Mouse (Mus musculus): ENCODE data around the gene Hmgn1.

DNA sequence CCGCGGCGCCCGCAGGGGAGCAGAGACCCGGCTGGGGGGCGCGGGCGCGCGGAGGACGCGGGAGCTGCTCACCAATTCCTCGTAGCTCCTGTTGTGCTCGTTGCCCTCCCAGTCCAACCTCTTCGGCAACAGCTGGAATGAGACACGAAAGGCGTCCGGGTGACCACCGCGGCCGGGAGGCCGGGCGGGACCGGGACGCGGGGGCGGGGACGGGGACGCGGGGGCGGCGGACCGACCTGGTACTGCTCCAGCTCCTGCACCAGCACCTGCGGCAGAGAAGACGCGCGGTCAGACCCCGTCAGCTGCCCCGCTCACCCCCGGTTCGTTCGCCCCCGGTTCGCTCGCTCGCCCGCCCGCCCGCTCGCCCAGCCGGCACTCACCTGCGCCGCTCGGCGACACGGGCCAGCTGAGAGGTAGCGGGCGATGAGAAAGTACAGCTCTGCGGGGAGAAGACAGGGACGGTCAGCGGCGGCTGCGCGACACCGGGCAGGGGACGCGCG is 45.7 kb downstream of the Hmgn1 start:
- TF ChIP-seq CTCF (IDR thresholded peaks at IDR 0.05; ENCODE audit: control insufficient read depth, insufficient read depth, low read length) (no peak), POLR2A (IDR thresholded peaks at IDR 0.05; ENCODE audit: borderline replicate concordance, control insufficient read depth, low read depth, low read length) (no peak)

Data from bone marrow, adult 2 months (tissue).